Mouse (Mus musculus): ENCODE results near the gene Adgrb3.

DNA sequence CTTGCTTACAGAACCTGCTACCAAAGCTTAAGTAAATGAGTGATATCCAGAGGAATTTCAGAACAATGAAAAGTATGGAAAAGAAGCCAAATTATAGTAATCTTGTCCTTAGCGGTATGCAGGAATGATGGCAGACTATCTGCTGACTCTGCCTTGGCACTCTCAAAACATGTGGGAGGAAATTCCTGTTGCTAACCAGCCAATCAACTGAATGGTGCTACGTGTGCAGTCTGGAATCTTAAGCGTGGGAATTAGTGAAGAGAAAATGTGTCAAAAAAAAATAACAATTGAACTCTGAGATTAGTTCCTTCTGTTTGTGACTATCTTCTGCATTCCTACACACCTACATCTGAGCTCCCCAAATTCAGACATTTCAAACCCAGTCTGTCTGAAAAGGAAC, 683.3 kb downstream of the Adgrb3 start:
- no peak for TF ChIP-seq CTCF (IDR thresholded peaks at IDR 0.05; ENCODE audit: extremely low read depth, insufficient read depth, insufficient read length, insufficient replicate concordance)
- no peak for TF ChIP-seq POLR2A (IDR thresholded peaks at IDR 0.05; ENCODE audit: low read depth, low read length)
